Mouse (Mus musculus) kidney, postnatal 0 days (tissue): ENCODE data around the gene Gtf3c4. TPM values are rescaled to one million over a fixed set of nuclear protein-coding genes. Genes with fewer than 3 reads are reported as not detected.
A peak's percentile ranks its signal among the peaks of the same experiment; 100 is the strongest.

Experiments
- ATAC-seq: fragments of 200-750 bp; cut with Nextera tagmentation; replicated peaks from 2 replicates; pipeline ENCODE4 v1.8.0; 2017; ENCODE audit warnings: low read depth, moderate number of reproducible peaks, moderate TSS enrichment, moderate library complexity; ENCODE audit not compliant: low FRiP score
- DNase-seq: peaks from one replicate; pipeline ENCODE4 v3.0.0-alpha.2; 2016; ENCODE audit warnings: low spot score
- H3K27ac ChIP-seq: fragments of 300-500 bp; sonication (generic); 2 replicates; pipeline ENCODE4 v1.5.1; 2014; ENCODE audit warnings: mild to moderate bottlenecking
- H3K27me3 ChIP-seq: fragments of 300-500 bp; sonication (generic); 2 replicates; pipeline ENCODE4 v1.6.1; 2014; ENCODE audit warnings: low read length, mixed read lengths; ENCODE audit not compliant: insufficient read depth
- H3K36me3 ChIP-seq: fragments of 300-500 bp; sonication (generic); 2 replicates; pipeline ENCODE4 v1.6.1; 2014; ENCODE audit warnings: low read length, mixed read lengths; ENCODE audit not compliant: insufficient read depth
- H3K4me1 ChIP-seq: fragments of 300-500 bp; sonication (generic); replicated peaks from 2 replicates; pipeline ENCODE4 v1.6.1; 2014; ENCODE audit warnings: antibody characterized with exemption, low read length, mixed read lengths; ENCODE audit not compliant: insufficient read depth
- H3K4me2 ChIP-seq: fragments of 300-500 bp; sonication (generic); 2 replicates; pipeline ENCODE4 v1.6.1; 2014; ENCODE audit warnings: mild to moderate bottlenecking, low read length, moderate library complexity, mixed read lengths
- H3K4me3 ChIP-seq: fragments of 300-500 bp; sonication (generic); replicated peaks from 2 replicates; pipeline ENCODE4 v1.5.1; 2014; ENCODE audit warnings: low read depth, low read length
- H3K9ac ChIP-seq: fragments of 300-500 bp; sonication (generic); 2 replicates; pipeline ENCODE4 v1.6.1; 2014; ENCODE audit warnings: low read depth, low read length
- H3K9me3 ChIP-seq: fragments of 300-500 bp; sonication (generic); replicated peaks from 2 replicates; pipeline ENCODE4 v1.6.1; 2016; ENCODE audit warnings: low read length, inconsistent platforms, mixed read lengths
- CTCF ChIP-seq: IDR thresholded peaks from 2 replicates; pipeline ENCODE4 v1.5.1; 2016; ENCODE audit warnings: antibody characterized with exemption, low read depth, mild to moderate bottlenecking, moderate library complexity
- WGBS: fragments of 180-500 bp; shearing (Covaris S2); extraction: QIAGEN DNeasy Blood & Tissue Kit; methylation state at CpG from one replicate; pipeline ENCODE4 v1.1.7; 2014; 5-methylcytosine and 5-hydroxymethylcytosine counted together
- polyA plus RNA-seq: library from polyadenylated mRNA; unstranded; fragments of >200 nt; fragmentation: Nextera tagmentation; extraction: Ambion mirVana; gene quantifications from 2 replicates; pipeline ENCODE4 v1.2.1, GENCODE M21; 2015

The Gtf3c4 gene
- polyA plus RNA-seq: 9.3 and 9.9 TPM in 2 replicates

DNA sequence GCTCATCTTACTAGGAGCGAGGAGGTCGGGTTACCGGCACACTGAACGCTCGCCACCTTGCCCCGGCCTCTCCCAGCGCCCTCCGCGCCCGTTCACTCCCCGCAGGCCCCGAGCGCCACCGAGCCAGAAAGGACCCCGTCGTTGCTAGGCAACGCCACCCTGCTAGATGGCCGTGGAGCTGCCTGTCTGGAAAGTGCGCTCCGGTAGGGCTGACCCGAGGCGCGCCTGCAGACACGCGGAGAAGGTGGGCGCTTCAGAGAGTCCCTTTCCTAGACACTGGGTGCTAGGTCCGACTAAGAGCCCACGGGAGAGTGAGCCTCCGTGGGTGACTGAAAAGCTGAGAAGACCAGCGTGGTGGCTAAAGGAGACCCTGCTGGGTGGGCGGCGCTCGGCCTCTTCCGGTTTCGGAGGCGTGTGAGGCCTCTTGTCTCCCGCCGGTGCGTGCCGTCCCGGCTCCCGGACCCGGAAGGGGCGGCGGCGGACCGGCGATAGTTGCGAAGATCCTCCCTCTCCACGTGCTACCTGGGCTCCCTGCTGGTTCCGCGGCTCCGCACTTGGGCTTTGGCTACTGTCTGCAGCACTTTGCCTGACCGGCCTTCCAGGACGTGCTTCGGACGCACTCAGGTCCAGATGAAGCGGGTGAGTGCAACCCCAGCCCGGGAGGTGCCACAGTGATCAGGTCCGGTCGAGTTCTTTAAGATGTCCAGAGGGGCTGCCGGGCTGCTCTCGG, at the start of gene Gtf3c4, which contains the start of gene Ddx31:
Gtf3c4 (minus strand) TSS at position 139 of the 730 bp plus-strand sequence.
Ddx31 (plus strand) TSS at position 185 of the 730 bp plus-strand sequence.
- peak; percentile 96 for DNase-seq
- Histone ChIP-seq H3K4me3 (peak within 1 kb of the TSS; percentile 68), H3K4me1 (peaks cover 15% of the 10 kb centered on the region; the same call in 1 of the 2 replicates), H3K36me3 (peaks cover 3% of the 10 kb centered on the region; the same call in 1 of the 2 replicates), H3K4me2 (peak within 1 kb of the TSS; percentile 70), H3K9me3 (no peaks in the 10 kb centered on the region), H3K27ac (peak within 1 kb of the TSS; percentile 90), H3K9ac (peak within 1 kb of the TSS; percentile 81), H3K27me3 (no peaks in the 10 kb centered on the region)
- peak; percentile 97 for ATAC-seq
- TF ChIP-seq CTCF: no peak
- WGBS: under 1% methylated on average over 63 of the region's 63 CpGs

GRCm38 (mm10) chr2:28884914-28885313, 44.8 kb upstream of the Gtf3c4 start:
- Histone ChIP-seq H3K4me2 (no peak overlapping the region), H3K4me3 (no peak overlapping the region), H3K36me3 (peaks cover 35% of the 10 kb centered on the region), H3K4me1 (no peaks in the 10 kb centered on the region), H3K9ac (no peak overlapping the region), H3K9me3 (no peaks in the 10 kb centered on the region), H3K27me3 (no peaks in the 10 kb centered on the region), H3K27ac (no peak overlapping the region)
- WGBS: 73% methylated on average over 4 of the region's 4 CpGs
- DNase-seq: no peak
- no peak for ATAC-seq
- TF ChIP-seq CTCF: no peak

- H3K4me1 ChIP-seq: no peaks in the 10 kb centered on the region
- DNase-seq: no peak
- H3K4me3 ChIP-seq: no peak overlapping the region
- no peak overlapping the region for H3K9ac ChIP-seq
- H3K27ac ChIP-seq: no peak overlapping the region
- no peak for TF ChIP-seq CTCF
- no peaks in the 10 kb centered on the region for H3K27me3 ChIP-seq
- peaks cover 25% of the 10 kb centered on the region; the same call in 1 of the 2 replicates for H3K36me3 ChIP-seq
- no peak for ATAC-seq
- H3K9me3 ChIP-seq: no peaks in the 10 kb centered on the region
- 70% methylated on average over 6 of the region's 6 CpGs for WGBS
- no peak overlapping the region for H3K4me2 ChIP-seq
These were observed 42.8 kb upstream of the Gtf3c4 start for GRCm38 (mm10) chr2:28882826-28883485.

GRCm38 (mm10) chr2:28882047-28882446, 41.9 kb upstream of the Gtf3c4 start:
- H3K4me1 ChIP-seq: no peaks in the 10 kb centered on the region
- H3K27me3 ChIP-seq: no peaks in the 10 kb centered on the region
- no peak overlapping the region for H3K4me3 ChIP-seq
- DNase-seq (no peak), ATAC-seq (no peak)
- no peaks in the 10 kb centered on the region for H3K9me3 ChIP-seq
- 84% methylated on average over 3 of the region's 3 CpGs for WGBS
- H3K4me2 ChIP-seq: no peak overlapping the region
- no peak for TF ChIP-seq CTCF
- no peak overlapping the region for H3K27ac ChIP-seq
- H3K9ac ChIP-seq: no peak overlapping the region
- H3K36me3 ChIP-seq: peaks cover 33% of the 10 kb centered on the region

DNA sequence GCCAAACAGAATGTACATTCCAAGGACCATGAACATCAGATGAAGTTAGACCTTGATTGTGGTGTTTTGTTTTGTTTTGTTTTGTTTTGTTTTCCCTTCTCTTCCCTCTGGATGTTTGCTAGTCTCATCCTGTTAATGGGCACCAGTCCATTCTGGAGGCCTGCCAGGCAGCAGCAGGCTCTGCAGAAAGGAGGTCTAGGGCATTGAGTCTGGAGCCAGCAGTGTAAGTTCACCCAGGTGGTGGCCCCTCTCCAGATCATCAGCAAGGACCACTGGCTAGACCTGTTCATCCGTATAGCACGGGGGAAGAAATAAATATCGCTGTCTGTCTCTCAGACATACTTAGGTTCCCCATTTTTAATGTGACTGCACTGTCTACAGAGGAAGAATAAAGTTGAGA, 41.1 kb upstream of the Gtf3c4 start:
- TF ChIP-seq CTCF: no peak
- no peak overlapping the region for H3K9ac ChIP-seq
- H3K4me1 ChIP-seq: no peaks in the 10 kb centered on the region
- H3K4me2 ChIP-seq: no peak overlapping the region
- H3K4me3 ChIP-seq: no peak overlapping the region
- H3K36me3 ChIP-seq: peaks cover 37% of the 10 kb centered on the region
- 87% methylated on average over 3 of the region's 3 CpGs for WGBS
- ATAC-seq (no peak), DNase-seq (no peak)
- no peaks in the 10 kb centered on the region for H3K27me3 ChIP-seq
- no peak overlapping the region for H3K27ac ChIP-seq
- H3K9me3 ChIP-seq: no peaks in the 10 kb centered on the region

GRCm38 (mm10) chr2:28875554-28875953, 35.4 kb upstream of the Gtf3c4 start:
- Histone ChIP-seq H3K4me3 (no peak overlapping the region), H3K4me1 (no peaks in the 10 kb centered on the region), H3K9ac (no peak overlapping the region), H3K9me3 (no peaks in the 10 kb centered on the region), H3K27me3 (no peaks in the 10 kb centered on the region), H3K27ac (no peak overlapping the region), H3K36me3 (peaks cover 39% of the 10 kb centered on the region), H3K4me2 (no peak overlapping the region)
- DNase-seq (no peak), ATAC-seq (no peak)
- WGBS: 91% methylated on average over 11 of the region's 11 CpGs
- no peak for TF ChIP-seq CTCF
